Mouse (Mus musculus): Measurements from ENCODE around the gene 2510039O18Rik. TPM values are rescaled to one million over a fixed set of nuclear protein-coding genes. Genes with fewer than 3 reads are reported as not detected.

The 2510039O18Rik gene
- polyA plus RNA-seq, 1 experiment, result 83.1 TPM

- WGBS, result 70% methylated on average over 4 of the region's 4 CpGs
- DNase-seq (ENCODE audit: low read depth, low spot score), result no peak
These were observed 37.0 kb downstream of the 2510039O18Rik start for GRCm38 (mm10) chr4:147977726-147978125.

DNA sequence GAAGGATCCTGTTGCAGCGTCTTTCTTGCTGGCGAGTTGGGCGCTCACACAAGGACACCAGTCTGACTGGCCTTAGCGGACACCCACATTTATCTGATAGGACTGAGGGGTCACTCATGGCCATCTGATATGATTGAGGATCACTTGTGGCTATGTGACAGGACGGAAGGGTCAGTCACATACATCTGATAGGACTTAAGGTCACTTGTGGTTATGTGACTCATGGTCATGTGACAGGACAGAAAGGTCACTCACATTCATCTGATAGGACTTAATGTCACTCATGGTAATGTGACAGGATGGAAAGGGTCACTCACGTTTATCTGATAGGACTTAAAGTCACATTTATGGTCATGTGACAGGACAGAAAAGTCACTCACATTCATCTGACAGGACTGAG lies 37.7 kb downstream of the 2510039O18Rik start:
- no peak for DNase-seq (ENCODE audit: low read depth, low spot score)
- 88% methylated on average over 6 of the region's 6 CpGs for WGBS

GRCm38 (mm10) chr4:147979441-147979860 lies 38.8 kb downstream of the 2510039O18Rik start:
- DNase-seq (ENCODE audit: low read depth, low spot score), result no peak
- WGBS, result 69% methylated on average over 7 of the region's 7 CpGs

- WGBS, result 25% methylated on average over 20 of the region's 20 CpGs
- no peak for DNase-seq (ENCODE audit: low read depth, low spot score)
These were observed 44.8 kb downstream of the 2510039O18Rik start, which contains the start of gene Nppb for GRCm38 (mm10) chr4:147985205-147986132. Gene Nppb (plus strand): TSS chr4:147985788.

- WGBS, result 56% methylated on average over 7 of the region's 7 CpGs
- DNase-seq (ENCODE audit: low read depth, low spot score), result no peak
These were observed 52.9 kb downstream of the 2510039O18Rik start for GRCm38 (mm10) chr4:147993571-147994095.

DNA sequence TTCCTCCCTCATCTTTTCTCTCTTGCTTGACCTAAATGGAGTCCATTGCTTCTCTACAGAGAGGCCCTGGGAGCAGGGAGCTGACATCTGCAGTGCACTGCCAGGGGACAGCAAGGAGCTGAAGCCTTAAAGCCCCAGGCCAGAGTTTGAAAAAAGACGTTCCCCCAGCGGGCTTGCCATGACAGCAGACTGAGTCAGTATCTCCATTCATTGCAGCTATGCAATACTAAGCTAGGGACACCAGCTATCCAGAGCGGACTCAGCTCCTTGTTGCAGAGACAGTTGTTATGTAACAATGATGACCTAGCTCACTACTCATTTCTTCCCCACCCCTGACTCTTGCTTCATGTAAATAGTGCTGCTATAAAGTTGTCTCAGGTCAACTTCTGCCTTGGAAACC lies 54.6 kb downstream of the 2510039O18Rik start:
- WGBS, result 85% methylated on average over 3 of the region's 3 CpGs

More for the DNA sequence above, 54.6 kb downstream of the 2510039O18Rik start:
- DNase-seq (ENCODE audit: low read depth, low spot score), result no peak

Other genes starting within 250 kb of the 2510039O18Rik start
- not detected in 2 replicates for gene Zfp534, start 238.3 kb upstream of the 2510039O18Rik start, polyA plus RNA-seq (2012; rRNA removed)
- 0.70 and 0.71 TPM in 2 replicates for gene Zfp984, start 131.1 kb upstream of the 2510039O18Rik start, polyA plus RNA-seq (2012; rRNA removed)
- 0.84 and 0.89 TPM in 2 replicates for gene Zfp933, start 92.5 kb upstream of the 2510039O18Rik start, polyA plus RNA-seq (2012; rRNA removed)
- gene Miip, start 72.1 kb upstream of the 2510039O18Rik start, polyA plus RNA-seq (2012; rRNA removed), result 53.3 and 64.6 TPM in 2 replicates
- 1.4 and 2.1 TPM in 2 replicates for gene Fv1, start 71.9 kb upstream of the 2510039O18Rik start, polyA plus RNA-seq (2012; rRNA removed)
- 51.7 and 75.1 TPM in 2 replicates for gene Mfn2, start 36.2 kb upstream of the 2510039O18Rik start, polyA plus RNA-seq (2012; rRNA removed)
- gene Plod1, start 4.1 kb upstream of the 2510039O18Rik start, polyA plus RNA-seq (2012; rRNA removed), result 15.5 and 18.3 TPM in 2 replicates
- gene Nppb, start 44.9 kb downstream of the 2510039O18Rik start, polyA plus RNA-seq (2012; rRNA removed), result not detected in 2 replicates
- gene Nppa, start 59.8 kb downstream of the 2510039O18Rik start, polyA plus RNA-seq (2012; rRNA removed), result 0.22 TPM in 1 of 2 replicates, not detected in the other
- 2.4 and 3.2 TPM in 2 replicates for gene Clcn6, start 97.9 kb downstream of the 2510039O18Rik start, polyA plus RNA-seq (2012; rRNA removed)
- 7.2 and 12.1 TPM in 2 replicates for gene Mthfr, start 98.2 kb downstream of the 2510039O18Rik start, polyA plus RNA-seq (2012; rRNA removed)
- 13.3 and 15.4 TPM in 2 replicates for gene Agtrap, start 147.1 kb downstream of the 2510039O18Rik start, polyA plus RNA-seq (2012; rRNA removed)
- gene Mad2l2, start 189.5 kb downstream of the 2510039O18Rik start, polyA plus RNA-seq (2012; rRNA removed), result 21.5 and 21.8 TPM in 2 replicates
- 0.26 and 0.32 TPM in 2 replicates for gene Draxin, start 189.8 kb downstream of the 2510039O18Rik start, polyA plus RNA-seq (2012; rRNA removed)
- gene Fbxo6, start 211.2 kb downstream of the 2510039O18Rik start, polyA plus RNA-seq (2012; rRNA removed), result 45.2 and 50.5 TPM in 2 replicates
- 6.1 and 11.0 TPM in 2 replicates for gene Fbxo44, start 219.6 kb downstream of the 2510039O18Rik start, polyA plus RNA-seq (2012; rRNA removed)
- 0.88 and 0.95 TPM in 2 replicates for gene Fbxo2, start 219.7 kb downstream of the 2510039O18Rik start, polyA plus RNA-seq (2012; rRNA removed)